Mouse (Mus musculus): ENCODE data around the gene Elof1. TPM values are rescaled to one million over a fixed set of nuclear protein-coding genes. Genes with fewer than 3 reads are reported as not detected.
"Not testable (repeated sequence)": the region's sequence is repeated elsewhere in the genome, so short reads cannot be mapped to it uniquely, and the experiment has no call there.

The Elof1 gene
- total RNA-seq (2021): 10 to 100 TPM; 80.6 to 88.5 TPM
- long read RNA-seq, experiment 1, transcript Elof1-204 (3 exons, 567 nt): minor isoform, 6 of 142 reads
- long read RNA-seq, experiment 1, transcript Elof1-203 (3 exons, 810 nt): minor isoform, 7 of 142 reads
- long read RNA-seq, experiment 1, transcript Elof1-201 (3 exons, 888 nt): major isoform, 118 of 142 reads
- long read RNA-seq, experiment 1, partial matches to known transcripts: 0 of 142 reads
- long read RNA-seq, experiment 1, other reads (novel, unspliced or antisense): 9 of 142 reads
- long read RNA-seq, experiment 2, transcript Elof1-204 (3 exons, 567 nt): minor isoform, 7 of 89 reads
- long read RNA-seq, experiment 2, transcript Elof1-201 (3 exons, 888 nt): major isoform, 75 of 89 reads
- long read RNA-seq, experiment 2, partial matches to known transcripts: 1 of 89 reads
- long read RNA-seq, experiment 2, other reads (novel, unspliced or antisense): 4 of 89 reads

DNA sequence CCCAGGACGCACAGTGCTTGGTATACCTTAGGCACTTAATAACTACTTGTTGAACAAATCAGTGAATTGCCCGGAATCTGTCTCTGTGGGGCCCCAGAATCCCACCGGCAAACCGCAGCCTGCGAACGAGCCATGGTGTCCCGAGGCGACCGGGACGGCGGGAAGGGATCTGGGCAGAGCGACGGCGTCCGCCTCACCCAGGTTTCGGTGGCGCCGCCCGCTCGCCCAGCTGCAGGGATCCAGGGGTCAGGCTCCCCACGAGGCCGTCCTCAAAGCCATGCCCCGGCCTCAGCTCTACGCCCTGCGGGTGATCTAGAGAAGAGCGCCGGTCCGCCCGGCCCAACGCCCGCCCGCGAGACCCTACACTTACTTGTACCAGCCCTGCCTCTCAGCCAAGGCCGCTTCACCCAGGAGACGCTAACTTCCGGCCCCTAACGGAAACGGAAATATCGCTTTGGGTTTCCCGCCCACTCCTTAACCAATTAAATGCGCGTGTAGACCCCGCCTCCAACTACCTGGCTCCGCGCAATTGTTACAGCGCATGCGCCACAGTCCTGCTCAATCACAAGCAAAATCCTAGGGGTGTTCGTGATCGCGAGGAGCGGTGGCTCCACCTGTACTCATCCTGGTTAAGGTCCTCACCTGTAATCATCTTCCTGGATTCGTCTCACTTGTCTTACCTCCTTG lies at the start of gene Elof1:
TSS of gene Elof1 (minus strand) at position 433 of the 687 bp plus-strand sequence.
- DNase-seq: peak; percentile 94

DNA sequence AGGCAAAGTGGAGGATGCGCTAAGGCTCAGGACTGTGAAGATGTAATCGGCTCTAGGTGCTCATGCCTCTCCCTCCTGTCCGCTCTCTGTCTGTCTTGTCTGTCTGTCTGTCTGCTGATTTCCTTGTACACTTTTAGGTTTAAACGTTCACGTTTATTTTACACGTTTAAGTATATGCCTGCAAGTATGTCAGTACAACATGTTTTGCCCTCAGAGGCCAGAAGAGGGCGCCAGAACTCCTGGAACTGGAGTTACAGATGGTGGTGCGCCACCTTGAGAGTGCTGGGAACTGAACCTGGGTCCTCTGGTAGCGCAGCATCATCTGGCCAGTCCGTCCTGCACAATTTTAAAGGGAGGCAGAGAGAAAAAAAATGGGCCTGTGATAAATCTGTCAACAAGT lies 49.7 kb upstream of the Elof1 start:
- no peak for DNase-seq

DNA sequence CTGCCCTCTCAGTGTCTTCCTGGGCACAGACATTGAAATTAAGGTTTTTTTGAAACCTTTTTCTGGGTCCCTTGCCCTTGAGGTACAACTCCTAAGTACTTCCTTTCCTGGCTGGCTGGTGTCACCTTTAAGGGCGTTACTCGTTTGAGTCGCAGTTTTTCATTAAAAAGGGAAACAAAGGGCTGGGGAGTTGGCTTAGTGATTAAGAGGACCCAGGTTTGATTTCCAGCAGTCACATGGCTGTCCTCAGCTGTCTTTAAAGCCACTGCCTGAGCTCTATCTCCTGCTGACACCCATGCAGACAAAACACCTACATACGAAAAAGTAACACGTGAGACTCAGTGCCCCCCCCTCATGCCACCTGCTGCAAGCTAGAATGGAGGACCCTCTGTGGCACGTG lies 49.0 kb upstream of the Elof1 start:
- DNase-seq: no peak

DNA sequence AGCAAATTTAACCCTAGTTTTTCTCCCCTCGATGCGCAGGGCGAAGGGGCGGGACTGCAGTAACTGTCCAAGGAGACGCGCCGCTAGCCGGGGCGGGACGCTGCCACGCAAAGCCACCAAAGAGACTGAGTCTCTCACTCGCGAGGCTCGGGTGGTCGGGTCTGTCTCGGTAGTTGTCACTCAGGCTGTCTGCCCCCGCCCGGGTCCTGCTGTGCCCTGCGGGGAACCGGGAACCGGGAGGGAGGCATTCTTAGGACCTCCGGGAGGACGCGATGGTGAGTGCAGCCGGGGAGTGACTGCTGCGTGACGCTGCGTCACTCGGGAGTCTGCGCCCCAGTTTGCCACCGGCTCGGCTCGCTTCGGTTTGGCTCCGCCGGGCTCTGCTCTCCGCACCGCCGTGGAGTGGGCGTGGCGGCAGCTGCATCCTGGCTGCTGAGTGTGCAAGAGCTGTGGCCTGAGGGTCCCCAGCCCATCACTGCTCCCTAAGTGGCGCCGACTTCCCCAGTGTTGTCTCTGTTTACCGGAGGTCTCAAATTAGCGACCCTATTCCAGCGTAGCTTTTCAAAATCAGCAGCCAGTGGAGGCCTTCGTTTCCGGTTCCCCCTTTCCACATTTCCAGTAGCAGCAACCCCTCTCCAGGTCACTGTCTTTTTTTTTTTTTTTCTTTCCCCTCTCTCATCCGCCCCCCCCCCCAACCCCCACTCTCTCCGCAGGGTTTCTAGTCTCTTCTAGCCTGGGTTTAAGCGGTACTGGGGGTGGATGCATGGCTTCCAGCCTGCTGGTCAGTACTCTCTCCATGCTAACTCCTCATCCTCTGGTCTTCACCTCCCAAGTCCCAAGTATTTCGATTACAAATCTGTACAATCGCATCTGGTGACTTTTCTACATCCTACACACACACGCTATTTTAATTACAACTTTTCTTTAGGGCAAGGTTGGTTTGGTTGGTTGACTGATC lies 48.0 kb upstream of the Elof1 start:
- peak; percentile 65 for DNase-seq

DNA sequence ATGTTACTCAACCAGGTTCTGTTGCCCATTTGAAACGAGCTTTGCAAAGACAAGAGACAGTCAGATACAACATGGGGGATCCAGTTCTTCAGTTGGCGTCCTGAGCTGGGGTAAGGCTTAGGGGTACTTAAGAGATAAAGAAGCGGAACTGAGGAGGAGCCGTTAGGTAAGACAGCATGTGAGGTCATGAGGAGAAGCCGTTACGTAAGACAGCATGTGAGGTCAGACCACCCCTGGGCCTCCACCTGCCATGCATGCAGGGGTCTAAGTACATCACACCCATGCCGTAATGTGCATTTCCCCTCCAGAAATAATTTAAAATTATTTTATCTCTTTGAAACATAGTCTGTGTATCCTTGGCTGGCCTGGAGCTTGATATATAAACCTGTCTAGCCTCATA lies 45.9 kb upstream of the Elof1 start:
- DNase-seq: no peak

DNA sequence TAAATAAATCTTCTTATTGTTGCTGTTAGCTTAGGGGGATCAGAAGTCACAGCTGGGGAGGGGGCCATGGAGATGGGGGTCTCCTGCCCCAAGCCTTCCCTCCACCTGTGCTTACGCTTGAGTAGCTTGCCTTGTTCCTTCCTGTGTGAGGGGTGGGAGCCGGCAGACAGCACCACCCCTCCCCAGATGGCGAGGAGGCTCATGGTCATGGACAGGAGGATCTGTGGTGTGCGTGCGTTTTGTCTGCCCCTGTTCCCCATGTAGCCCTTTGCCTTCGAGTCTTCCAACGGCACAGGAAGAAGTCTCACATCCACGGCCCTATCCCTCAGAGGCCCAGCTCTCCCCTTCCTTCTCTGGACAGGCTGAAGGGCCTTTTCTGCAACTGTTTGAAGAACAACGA lies 45.3 kb upstream of the Elof1 start:
- DNase-seq: no peak

DNA sequence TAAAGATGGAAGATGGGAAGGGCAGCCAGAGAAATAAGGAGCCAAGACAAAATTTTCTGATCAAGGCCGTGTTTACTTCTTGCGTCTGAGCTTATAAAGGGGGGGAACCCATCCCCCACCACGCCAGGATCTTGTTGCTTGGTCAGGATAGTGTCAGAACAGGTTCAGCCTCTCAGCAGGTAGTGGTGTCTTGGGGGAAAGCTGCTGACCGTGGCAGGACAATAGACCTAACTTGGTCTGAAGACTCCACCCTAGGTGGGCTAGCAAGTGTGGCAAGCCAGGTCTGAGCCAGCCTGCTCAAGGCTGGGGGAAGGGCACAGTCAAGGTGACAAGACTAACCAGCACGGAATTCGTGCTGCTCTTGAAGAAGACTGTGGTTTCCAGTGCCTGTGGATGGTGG lies 44.3 kb upstream of the Elof1 start:
- no peak for DNase-seq

DNA sequence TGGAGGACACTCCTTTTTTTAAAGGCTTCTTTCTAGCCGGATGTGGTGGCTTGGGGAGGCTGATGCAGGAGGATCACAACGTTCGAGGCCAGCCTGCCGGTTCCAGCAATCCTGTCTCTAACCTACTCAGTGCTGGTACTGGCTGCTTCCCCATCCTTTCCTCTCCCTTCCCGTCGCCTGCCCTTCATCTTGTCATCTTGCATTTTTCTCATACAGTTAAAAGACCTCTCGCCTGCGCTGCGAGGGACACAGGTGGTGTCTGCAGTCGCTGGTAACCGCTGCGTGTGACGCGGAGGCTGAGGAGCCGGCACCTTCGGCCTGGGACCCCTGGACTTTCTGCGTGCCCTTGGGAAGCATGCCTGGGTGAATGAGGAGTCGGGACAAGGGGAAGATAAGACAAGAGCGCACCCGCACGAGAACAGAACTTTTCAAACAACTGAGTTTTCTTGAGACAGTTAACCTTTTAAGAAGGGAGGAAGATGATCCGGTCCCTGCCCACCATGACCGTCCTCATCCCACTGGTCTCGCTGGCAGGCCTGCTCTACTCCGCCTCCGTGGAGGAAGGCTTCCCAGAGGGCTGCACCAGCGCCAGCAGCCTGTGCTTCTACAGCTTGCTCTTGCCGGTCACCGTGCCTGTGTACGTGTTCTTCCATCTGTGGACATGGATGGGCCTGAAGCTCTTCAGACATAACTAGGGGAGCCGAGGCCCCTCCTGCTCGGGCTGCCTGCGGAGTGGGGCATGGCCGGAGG lies 40.7 kb upstream of the Elof1 start:
- no peak for DNase-seq

DNA sequence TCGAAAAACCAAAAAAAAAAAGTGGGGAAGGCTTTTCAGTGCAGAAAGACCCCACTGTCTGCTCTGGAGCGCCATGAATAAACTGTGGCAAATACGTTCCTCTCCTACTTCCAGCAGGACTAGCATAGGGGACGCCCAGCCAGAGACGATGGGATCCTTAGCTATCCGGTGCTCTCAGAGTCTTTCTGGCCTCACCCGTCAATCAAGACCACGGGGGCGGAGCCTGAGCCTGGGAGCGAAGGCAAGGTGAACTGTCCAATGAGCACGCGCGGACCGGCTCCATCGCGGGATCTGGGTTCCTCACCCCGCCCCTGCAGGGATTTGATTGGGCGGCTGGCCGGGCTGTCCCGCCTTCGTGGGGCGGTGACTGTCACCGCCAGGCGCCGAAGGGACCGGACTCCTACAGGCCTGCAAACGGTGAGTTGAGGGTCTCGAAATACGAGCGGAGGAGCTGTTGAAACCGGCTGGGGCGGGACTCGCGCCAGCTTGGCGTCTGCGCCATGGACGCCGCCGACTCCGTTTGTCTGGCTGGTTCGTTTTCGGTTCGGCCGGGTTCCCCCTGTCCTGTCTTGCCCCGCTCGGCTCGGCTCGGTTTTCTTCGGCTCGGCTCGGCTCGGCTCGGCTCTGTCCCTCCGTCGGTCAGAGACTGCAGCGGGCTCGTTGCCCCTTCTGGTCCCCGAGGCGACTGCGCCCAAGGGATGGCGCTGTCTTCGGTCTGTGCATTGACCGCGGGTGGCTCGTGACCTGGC lies 39.7 kb upstream of the Elof1 start, which contains the start of gene Pigyl:
TSS of gene Pigyl (plus strand) at position 350 of the 749 bp plus-strand sequence.
- DNase-seq: peak; percentile 99

DNA sequence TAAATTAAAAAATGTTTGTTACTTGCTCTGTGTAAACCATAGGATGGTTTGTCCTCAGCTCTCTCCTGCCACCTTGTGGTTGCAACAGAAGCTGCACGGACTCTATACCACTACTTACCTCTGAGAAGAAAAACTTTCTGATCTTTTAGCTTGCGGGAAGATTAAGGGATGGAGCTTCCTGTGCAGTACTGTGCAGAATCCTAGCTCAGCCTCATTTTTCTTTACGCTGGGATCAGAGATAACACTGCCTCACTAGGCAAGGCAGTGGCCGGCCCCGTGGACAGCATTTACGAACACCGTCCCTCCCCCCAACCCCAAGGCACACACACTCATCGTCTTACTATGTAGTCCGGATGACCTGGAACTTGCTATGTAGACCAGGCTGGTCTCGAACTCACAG lies 38.6 kb upstream of the Elof1 start:
- DNase-seq: peak; percentile 80

DNA sequence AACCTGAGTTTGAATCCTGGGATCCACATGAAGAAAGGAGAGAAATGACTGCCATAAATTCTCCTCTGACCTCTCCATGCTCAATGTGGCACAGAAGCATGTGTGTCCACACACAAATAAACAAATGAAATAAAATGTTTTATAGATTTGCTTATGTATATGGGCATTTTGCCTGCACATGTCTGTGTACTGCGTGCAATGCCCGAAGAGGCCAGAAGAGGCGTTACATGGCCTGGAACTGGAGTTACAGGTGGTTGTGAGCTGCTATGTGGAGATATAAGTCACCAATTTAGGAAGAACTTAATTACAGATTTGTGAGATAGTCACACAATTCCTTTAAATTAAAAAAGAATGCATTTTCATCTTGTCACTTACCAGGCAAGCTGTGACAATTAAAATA lies 36.8 kb upstream of the Elof1 start:
- no peak for DNase-seq

DNA sequence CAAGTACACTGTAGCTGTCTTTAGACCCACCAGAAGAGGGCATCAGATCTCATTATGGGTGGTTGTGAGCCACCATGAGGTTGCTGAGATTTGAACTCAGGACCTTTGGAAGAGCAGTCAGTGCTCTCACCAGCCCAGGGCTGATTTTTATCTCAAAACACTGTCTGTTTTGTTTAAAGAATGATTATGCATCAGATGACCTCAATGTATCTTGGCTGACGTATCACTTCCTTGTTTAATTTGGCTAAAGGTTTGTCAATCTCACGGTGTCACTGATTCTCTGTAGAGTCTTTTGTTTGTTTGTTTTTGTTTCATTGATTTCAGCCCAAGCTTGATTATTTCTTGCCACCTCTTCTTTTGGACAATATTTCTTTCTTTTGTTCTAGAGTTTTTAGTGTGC lies 34.0 kb upstream of the Elof1 start:
- no peak for DNase-seq

DNA sequence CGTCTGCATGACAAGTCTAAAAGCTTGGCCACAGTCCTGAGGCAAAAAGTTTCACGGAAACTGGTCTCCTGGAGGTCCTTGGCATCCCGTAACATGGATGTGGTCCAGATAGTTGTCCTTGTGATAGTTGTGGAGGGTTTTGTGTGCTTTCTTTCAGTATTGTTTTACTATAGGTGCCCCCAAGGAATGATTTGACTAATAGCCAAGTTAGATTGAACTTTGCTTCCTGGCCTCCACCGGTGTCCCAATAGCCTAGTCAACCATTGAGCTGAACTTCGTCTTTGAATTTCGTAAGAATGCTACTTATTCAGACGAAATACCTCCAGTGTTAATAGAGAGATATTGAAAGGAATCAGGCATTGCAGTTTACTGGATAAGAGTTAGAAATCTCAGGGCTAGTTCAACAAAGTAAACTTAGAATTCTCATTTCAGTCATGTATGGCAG lies 33.3 kb upstream of the Elof1 start:
- not testable (repeated sequence) for DNase-seq

DNA sequence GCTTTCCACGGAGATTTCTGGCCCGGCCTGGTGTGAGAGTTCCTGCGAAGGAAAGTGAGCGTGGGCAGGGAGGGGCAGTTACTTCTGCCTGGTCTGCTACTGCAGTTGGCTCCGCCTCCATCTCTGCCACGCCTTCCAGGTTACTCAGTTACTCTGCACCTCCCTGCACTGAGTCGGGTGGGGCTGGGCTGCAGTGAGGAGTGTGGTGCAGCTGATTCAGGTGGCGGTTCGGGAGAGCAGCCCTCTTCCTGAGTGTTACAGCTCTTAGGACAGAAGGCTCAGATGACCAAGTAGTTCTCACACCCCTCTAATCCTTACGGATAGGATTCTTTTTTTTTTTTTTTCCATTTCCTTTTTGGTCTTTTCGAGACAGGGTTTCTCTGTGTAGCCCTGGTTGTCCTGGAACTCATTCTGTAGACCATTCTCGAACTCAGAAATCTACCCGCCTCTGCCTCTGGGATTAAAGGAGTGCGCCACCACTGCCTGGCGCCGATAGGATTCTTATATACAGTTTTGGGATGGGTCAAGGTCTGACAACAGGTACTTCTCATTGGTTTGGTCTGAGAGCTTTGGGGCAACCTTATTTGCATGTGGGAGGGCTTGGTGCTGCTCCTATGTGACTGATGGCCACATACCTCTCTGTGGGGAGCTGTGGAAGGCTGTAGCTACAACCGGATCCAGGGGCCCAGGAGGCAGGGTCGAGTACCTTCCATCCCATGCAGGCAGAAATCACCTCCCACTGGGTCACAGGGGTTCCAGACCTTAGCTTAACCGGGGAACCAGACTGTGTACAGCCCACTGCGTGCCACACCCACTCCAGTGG lies 32.7 kb upstream of the Elof1 start:
- DNase-seq: no peak

DNA sequence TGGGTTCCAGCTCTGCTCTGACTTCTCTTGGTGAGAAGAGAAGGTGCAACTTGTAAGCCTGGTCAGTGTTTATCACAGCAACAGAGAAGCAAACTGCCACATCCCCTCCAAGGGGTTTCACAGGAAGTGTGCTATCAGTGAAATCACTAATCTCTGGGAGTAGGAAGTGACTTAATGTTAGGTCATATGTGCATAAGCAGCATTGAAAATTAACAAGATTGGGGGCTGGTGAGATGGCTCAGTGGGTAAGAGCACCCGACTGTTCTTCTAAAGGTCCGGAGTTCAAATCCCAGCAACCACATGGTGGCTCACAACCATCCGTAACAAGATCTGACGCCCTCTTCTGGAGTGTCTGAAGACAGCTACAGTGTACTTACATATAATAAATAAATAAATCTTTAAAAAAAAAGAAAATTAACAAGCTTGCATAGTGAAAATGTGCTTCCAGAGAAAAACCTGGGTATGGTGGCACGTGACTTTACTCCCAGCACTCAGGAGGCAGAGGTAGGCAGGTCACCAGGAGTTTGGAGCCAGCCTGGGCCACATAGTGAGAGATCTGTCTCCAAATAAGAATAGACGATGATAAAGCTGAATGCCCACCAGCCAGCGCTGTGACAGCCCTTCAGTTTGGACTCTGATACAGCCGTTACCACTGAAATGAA lies 27.5 kb upstream of the Elof1 start:
- DNase-seq: no peak

DNA sequence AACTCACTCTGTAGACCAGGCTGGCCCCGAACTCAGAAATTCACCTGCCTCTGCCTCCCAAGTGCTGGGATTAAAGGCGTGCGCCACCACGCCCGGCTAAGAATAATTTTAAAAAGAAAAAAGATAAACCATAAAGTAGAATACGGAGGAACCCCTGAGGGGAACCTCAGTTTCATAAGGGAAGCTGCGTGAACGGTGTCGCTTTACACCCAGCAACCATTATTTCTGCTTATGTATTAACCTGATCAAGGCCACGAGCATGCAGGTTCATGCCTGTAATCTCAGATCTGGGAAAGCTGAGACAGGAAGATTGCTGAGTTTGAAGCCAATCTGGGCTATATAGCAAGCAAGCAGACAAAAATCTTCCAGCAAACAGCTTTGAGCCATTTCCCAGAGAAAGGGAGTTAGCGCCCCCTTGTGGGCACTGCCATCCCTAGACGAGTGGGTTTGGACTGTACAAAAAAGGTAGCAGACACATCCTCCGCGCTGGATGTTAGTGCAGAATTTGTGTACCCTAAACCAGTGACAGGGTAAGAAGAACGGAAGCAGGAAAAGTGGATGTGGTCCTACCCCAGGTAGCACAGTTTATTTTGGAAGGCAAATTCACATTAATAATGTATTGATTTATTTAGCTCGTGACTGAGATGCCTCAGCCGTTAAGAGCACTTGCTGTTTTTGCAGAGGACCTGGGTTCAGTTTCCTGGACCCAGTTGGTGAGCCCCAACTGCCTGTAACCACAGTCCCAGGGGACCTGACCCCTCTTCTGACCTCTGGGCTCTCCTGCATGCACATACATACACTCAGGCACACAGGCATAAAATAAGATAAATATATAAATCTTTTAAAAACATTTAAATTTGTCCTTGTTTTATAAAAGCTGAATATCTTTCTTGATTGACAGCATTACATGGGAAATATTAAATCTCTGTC lies 26.4 kb upstream of the Elof1 start:
- peak; percentile 94 for DNase-seq

DNA sequence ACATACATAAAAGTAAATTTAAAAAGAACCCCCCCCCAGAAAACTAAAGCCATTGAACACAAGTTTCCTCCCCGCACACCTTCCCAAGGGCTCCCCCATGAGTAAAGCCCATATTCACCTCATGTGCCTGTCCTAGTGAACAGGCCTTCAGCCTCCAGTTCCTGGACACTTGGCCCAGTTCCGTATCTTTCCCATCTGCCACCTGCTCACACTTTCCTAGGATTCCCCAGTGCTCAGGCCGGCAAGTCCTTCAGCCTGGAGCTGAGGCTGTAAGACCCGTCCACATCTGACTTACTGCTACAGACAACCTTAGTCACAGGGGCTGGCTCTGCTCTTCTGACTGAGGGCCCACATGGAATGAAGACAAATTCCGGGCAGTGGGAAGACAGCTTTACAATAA lies 22.8 kb upstream of the Elof1 start:
- no peak for DNase-seq

DNA sequence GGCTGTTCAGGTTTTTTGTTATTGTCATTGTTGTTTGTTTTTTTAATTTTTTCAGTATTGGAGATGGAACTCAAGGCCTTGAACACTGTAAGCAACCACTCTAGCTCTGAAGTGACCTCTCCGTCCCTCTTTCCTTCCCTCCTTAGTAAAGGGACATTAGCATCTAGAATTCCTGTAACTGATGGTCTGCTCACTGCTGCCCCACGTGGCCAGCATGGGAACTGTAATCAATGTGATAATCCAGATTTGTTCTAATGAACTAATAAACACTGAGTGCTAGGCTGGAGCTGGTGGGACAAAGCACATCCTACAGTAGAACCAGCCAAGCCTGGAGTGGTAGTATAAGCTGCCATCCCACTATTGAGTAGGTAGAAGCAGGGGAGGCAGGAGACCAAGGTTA lies 21.5 kb upstream of the Elof1 start:
- peak; percentile 47 for DNase-seq
